Mouse (Mus musculus): ENCODE data around the gene Arhgap21. TPM values are rescaled to one million over a fixed set of nuclear protein-coding genes. Genes with fewer than 3 reads are reported as not detected.

Arhgap21 gene
- polyA plus RNA-seq, 1 experiment from 2014 or later = 9.6 TPM

- H3K4me2 ChIP-seq (ENCODE audit: low read length) = no peak overlapping the region
- H3K27me3 ChIP-seq (ENCODE audit: insufficient read depth, low read length) = no peaks in the 10 kb centered on the region
- 45% methylated on average over 6 of the region's 6 CpGs for WGBS
- H3K9me3 ChIP-seq (replicated peaks; ENCODE audit: low read length) = no peaks in the 10 kb centered on the region
- peaks cover 13% of the 10 kb centered on the region for H3K4me1 ChIP-seq (replicated peaks; ENCODE audit: insufficient read depth, low read length)
- TF ChIP-seq CTCF (IDR thresholded peaks at IDR 0.05; ENCODE audit: low read depth) = no peak
- no peak overlapping the region for H3K27ac ChIP-seq
- DNase-seq (ENCODE audit: low spot score) (no peak), ATAC-seq (replicated peaks; ENCODE audit: low FRiP score, low read depth) (no peak)
- no peaks in the 10 kb centered on the region for H3K36me3 ChIP-seq (ENCODE audit: insufficient read depth, low read length)
- no peak overlapping the region for H3K4me3 ChIP-seq (replicated peaks; ENCODE audit: low read depth, low read length)
- H3K9ac ChIP-seq (ENCODE audit: low read depth, low read length) = no peak overlapping the region
Measured at GRCm38 (mm10) chr2:20961825-20962224, 6.9 kb downstream of the Arhgap21 start.

GRCm38 (mm10) chr2:20961295-20961694 lies 7.4 kb downstream of the Arhgap21 start:
- Histone ChIP-seq H3K27me3 (ENCODE audit: insufficient read depth, low read length) (no peaks in the 10 kb centered on the region), H3K4me2 (ENCODE audit: low read length) (no peak overlapping the region), H3K9me3 (replicated peaks; ENCODE audit: low read length) (no peaks in the 10 kb centered on the region), H3K4me3 (replicated peaks; ENCODE audit: low read depth, low read length) (no peak overlapping the region), H3K27ac (no peak overlapping the region), H3K4me1 (replicated peaks; ENCODE audit: insufficient read depth, low read length) (peaks cover 13% of the 10 kb centered on the region), H3K9ac (ENCODE audit: low read depth, low read length) (no peak overlapping the region), H3K36me3 (ENCODE audit: insufficient read depth, low read length) (no peaks in the 10 kb centered on the region)
- TF ChIP-seq CTCF (IDR thresholded peaks at IDR 0.05; ENCODE audit: low read depth) = no peak
- DNase-seq (ENCODE audit: low spot score) (no peak), ATAC-seq (replicated peaks; ENCODE audit: low FRiP score, low read depth) (no peak)
- 67% methylated on average over 8 of the region's 8 CpGs for WGBS

GRCm38 (mm10) chr2:20960668-20961035 lies 8.0 kb downstream of the Arhgap21 start:
- Histone ChIP-seq H3K4me1 (replicated peaks; ENCODE audit: insufficient read depth, low read length) (peaks cover 7% of the 10 kb centered on the region; the same call in 1 of the 2 replicates), H3K4me3 (replicated peaks; ENCODE audit: low read depth, low read length) (no peak overlapping the region), H3K36me3 (ENCODE audit: insufficient read depth, low read length) (no peaks in the 10 kb centered on the region), H3K27me3 (ENCODE audit: insufficient read depth, low read length) (no peaks in the 10 kb centered on the region), H3K27ac (no peak overlapping the region), H3K9me3 (replicated peaks; ENCODE audit: low read length) (no peaks in the 10 kb centered on the region), H3K9ac (ENCODE audit: low read depth, low read length) (no peak overlapping the region), H3K4me2 (ENCODE audit: low read length) (no peak overlapping the region)
- ATAC-seq (replicated peaks; ENCODE audit: low FRiP score, low read depth) = no peak
- no peak for DNase-seq (ENCODE audit: low spot score)
- TF ChIP-seq CTCF (IDR thresholded peaks at IDR 0.05; ENCODE audit: low read depth) = no peak
- 77% methylated on average over 8 of the region's 8 CpGs for WGBS

GRCm38 (mm10) chr2:20959906-20960667 lies 8.6 kb downstream of the Arhgap21 start:
- no peak overlapping the region for H3K4me2 ChIP-seq (ENCODE audit: low read length)
- ATAC-seq (replicated peaks; ENCODE audit: low FRiP score, low read depth) (no peak), DNase-seq (ENCODE audit: low spot score) (no peak)
- TF ChIP-seq CTCF (IDR thresholded peaks at IDR 0.05; ENCODE audit: low read depth) = no peak
- no peaks in the 10 kb centered on the region for H3K27me3 ChIP-seq (ENCODE audit: insufficient read depth, low read length)
- H3K9me3 ChIP-seq (replicated peaks; ENCODE audit: low read length) = no peaks in the 10 kb centered on the region
- H3K4me1 ChIP-seq (replicated peaks; ENCODE audit: insufficient read depth, low read length) = 0 out of 2 replicates have a peak, but pooled peaks cover 7% of the 10 kb centered on the region
- no peak overlapping the region for H3K27ac ChIP-seq
- whole genome bisulfite sequencing = 81% methylated on average over 9 of the region's 9 CpGs
- no peak overlapping the region for H3K4me3 ChIP-seq (replicated peaks; ENCODE audit: low read depth, low read length)
- H3K9ac ChIP-seq (ENCODE audit: low read depth, low read length) = no peak overlapping the region
- H3K36me3 ChIP-seq (ENCODE audit: insufficient read depth, low read length) = no peaks in the 10 kb centered on the region

GRCm38 (mm10) chr2:20959045-20959444 lies 9.6 kb downstream of the Arhgap21 start:
- no peak for TF ChIP-seq CTCF (IDR thresholded peaks at IDR 0.05; ENCODE audit: low read depth)
- no peak overlapping the region for H3K4me3 ChIP-seq (replicated peaks; ENCODE audit: low read depth, low read length)
- WGBS = 61% methylated on average over 2 of the region's 2 CpGs
- 0 out of 2 replicates have a peak, but pooled peaks cover 7% of the 10 kb centered on the region for H3K4me1 ChIP-seq (replicated peaks; ENCODE audit: insufficient read depth, low read length)
- H3K27ac ChIP-seq = no peak overlapping the region
- H3K36me3 ChIP-seq (ENCODE audit: insufficient read depth, low read length) = no peaks in the 10 kb centered on the region
- no peaks in the 10 kb centered on the region for H3K27me3 ChIP-seq (ENCODE audit: insufficient read depth, low read length)
- ATAC-seq (replicated peaks; ENCODE audit: low FRiP score, low read depth) (no peak), DNase-seq (ENCODE audit: low spot score) (no peak)
- H3K9me3 ChIP-seq (replicated peaks; ENCODE audit: low read length) = no peaks in the 10 kb centered on the region
- no peak overlapping the region for H3K9ac ChIP-seq (ENCODE audit: low read depth, low read length)
- no peak overlapping the region for H3K4me2 ChIP-seq (ENCODE audit: low read length)

GRCm38 (mm10) chr2:20957995-20958394 lies 10.7 kb downstream of the Arhgap21 start:
- TF ChIP-seq CTCF (IDR thresholded peaks at IDR 0.05; ENCODE audit: low read depth) = peak; percentile 16; the same call in 1 of the 2 replicates
- no peak overlapping the region for H3K9ac ChIP-seq (ENCODE audit: low read depth, low read length)
- no peak overlapping the region for H3K4me2 ChIP-seq (ENCODE audit: low read length)
- no peak overlapping the region for H3K4me3 ChIP-seq (replicated peaks; ENCODE audit: low read depth, low read length)
- H3K9me3 ChIP-seq (replicated peaks; ENCODE audit: low read length) = no peaks in the 10 kb centered on the region
- ATAC-seq (replicated peaks; ENCODE audit: low FRiP score, low read depth) (no peak), DNase-seq (ENCODE audit: low spot score) (no peak)
- H3K27me3 ChIP-seq (ENCODE audit: insufficient read depth, low read length) = no peaks in the 10 kb centered on the region
- WGBS = 85% methylated on average over 1 of the region's 1 CpGs
- H3K27ac ChIP-seq = no peak overlapping the region
- no peaks in the 10 kb centered on the region for H3K36me3 ChIP-seq (ENCODE audit: insufficient read depth, low read length)
- H3K4me1 ChIP-seq (replicated peaks; ENCODE audit: insufficient read depth, low read length) = 0 out of 2 replicates have a peak, but pooled peaks cover 7% of the 10 kb centered on the region
